Mouse (Mus musculus): ENCODE data around the gene Rab8b.
"Not testable (repeated sequence)": the region's sequence is repeated elsewhere in the genome, so short reads cannot be mapped to it uniquely, and the experiment has no call there.

Rab8b gene

GRCm38 (mm10) chr9:66887301-66887902 is 32.1 kb downstream of the Rab8b start:
- DNase-seq (ENCODE audit: low read depth, low spot score): no peak

- DNase-seq (ENCODE audit: low read depth, low spot score): no peak
These were observed 32.7 kb downstream of the Rab8b start for GRCm38 (mm10) chr9:66886818-66887217.

- DNase-seq (ENCODE audit: low read depth, low spot score): no peak
These were observed 33.1 kb downstream of the Rab8b start for GRCm38 (mm10) chr9:66886366-66886765.

- DNase-seq (ENCODE audit: low read depth, low spot score): no peak
These were observed 34.9 kb downstream of the Rab8b start for GRCm38 (mm10) chr9:66884609-66885008.

GRCm38 (mm10) chr9:66883500-66883899 is 36.0 kb downstream of the Rab8b start:
- no peak for DNase-seq (ENCODE audit: low read depth, low spot score)

GRCm38 (mm10) chr9:66882406-66882821 is 37.1 kb downstream of the Rab8b start:
- no peak for DNase-seq (ENCODE audit: low read depth, low spot score)

- no peak for DNase-seq (ENCODE audit: low read depth, low spot score)
These were observed 37.6 kb downstream of the Rab8b start for GRCm38 (mm10) chr9:66881858-66882257.

GRCm38 (mm10) chr9:66880752-66881151 is 38.7 kb downstream of the Rab8b start:
- no peak for DNase-seq (ENCODE audit: low read depth, low spot score)

GRCm38 (mm10) chr9:66879486-66879885 is 40.0 kb downstream of the Rab8b start:
- no peak for DNase-seq (ENCODE audit: low read depth, low spot score)

- no peak for DNase-seq (ENCODE audit: low read depth, low spot score)
These were observed 40.6 kb downstream of the Rab8b start for GRCm38 (mm10) chr9:66878899-66879298.

- no peak for DNase-seq (ENCODE audit: low read depth, low spot score)
These were observed 42.9 kb downstream of the Rab8b start for GRCm38 (mm10) chr9:66876577-66876976.

GRCm38 (mm10) chr9:66874297-66874696 is 45.2 kb downstream of the Rab8b start:
- DNase-seq (ENCODE audit: low read depth, low spot score): no peak

- no peak for DNase-seq (ENCODE audit: low read depth, low spot score)
These were observed 46.0 kb downstream of the Rab8b start for GRCm38 (mm10) chr9:66873531-66873930.

GRCm38 (mm10) chr9:66873009-66873408 is 46.5 kb downstream of the Rab8b start:
- DNase-seq (ENCODE audit: low read depth, low spot score): not testable (repeated sequence)

GRCm38 (mm10) chr9:66872015-66872727 is 47.3 kb downstream of the Rab8b start:
- DNase-seq (ENCODE audit: low read depth, low spot score): no peak

GRCm38 (mm10) chr9:66864708-66865107 is 54.8 kb downstream of the Rab8b start:
- no peak for DNase-seq (ENCODE audit: low read depth, low spot score)

GRCm38 (mm10) chr9:66863456-66863855 is 56.0 kb downstream of the Rab8b start:
- DNase-seq (ENCODE audit: low read depth, low spot score): no peak

GRCm38 (mm10) chr9:66862202-66862601 is 57.3 kb downstream of the Rab8b start:
- no peak for DNase-seq (ENCODE audit: low read depth, low spot score)

- no peak for DNase-seq (ENCODE audit: low read depth, low spot score)
These were observed 58.3 kb downstream of the Rab8b start for GRCm38 (mm10) chr9:66861104-66861767.

GRCm38 (mm10) chr9:66859523-66859922 is 60.0 kb downstream of the Rab8b start:
- DNase-seq (ENCODE audit: low read depth, low spot score): no peak

GRCm38 (mm10) chr9:66855865-66856264 is 63.6 kb downstream of the Rab8b start:
- DNase-seq (ENCODE audit: low read depth, low spot score): no peak

GRCm38 (mm10) chr9:66852592-66852991 is 66.9 kb downstream of the Rab8b start:
- DNase-seq (ENCODE audit: low read depth, low spot score): no peak

- DNase-seq (ENCODE audit: low read depth, low spot score): no peak
These were observed 68.5 kb downstream of the Rab8b start for GRCm38 (mm10) chr9:66850966-66851365.

All from brain, embryonic 18.5 days (tissue).